Mouse (Mus musculus): ENCODE results near the gene Zfp128.
"Not testable (repeated sequence)": the region's sequence is repeated elsewhere in the genome, so short reads cannot be mapped to it uniquely, and the experiment has no call there.

The Zfp128 gene

DNA sequence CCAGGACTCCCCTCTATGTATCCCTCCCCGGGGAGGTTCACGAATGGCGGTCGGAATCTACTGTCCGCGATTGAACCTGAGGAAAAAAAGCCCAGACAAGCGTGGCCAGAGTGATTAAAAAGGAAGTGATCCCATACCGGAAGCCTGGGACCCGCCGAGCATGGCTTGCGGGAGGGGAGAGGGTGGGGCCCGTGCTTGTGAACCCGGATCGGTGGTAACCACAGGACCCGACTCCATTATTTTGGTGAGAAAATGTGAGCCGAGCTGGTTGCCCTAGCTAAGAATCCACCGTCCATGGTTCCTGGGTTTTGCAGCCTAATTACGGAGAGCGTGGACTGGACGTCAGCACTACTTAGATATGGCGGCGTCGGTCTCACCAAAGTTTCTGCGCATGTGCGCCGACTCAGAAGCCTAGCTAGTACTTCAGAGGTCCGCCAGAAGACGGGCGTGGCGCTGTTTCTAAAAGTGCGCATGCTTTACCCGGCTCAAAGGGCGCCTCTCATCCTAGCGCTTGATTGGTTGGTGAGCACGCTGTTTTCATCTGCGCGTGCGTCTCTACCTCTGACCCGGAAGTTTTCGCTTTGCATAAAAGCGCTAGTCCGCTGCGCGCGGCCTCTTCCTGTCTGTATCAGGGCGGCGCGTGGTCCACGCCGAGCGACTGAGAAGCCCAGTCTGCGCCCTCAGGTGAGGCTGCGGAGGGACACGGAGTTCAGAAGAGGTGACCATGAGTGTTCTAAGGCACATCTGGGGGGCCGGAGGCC, 40.9 kb downstream of the Zfp128 start, which contains the start of gene Rps5:
TSS of gene Rps5 (plus strand) at position 586 of the 761 bp plus-strand sequence.
- DNase-seq (ENCODE audit: low spot score): peak; percentile 100

DNA sequence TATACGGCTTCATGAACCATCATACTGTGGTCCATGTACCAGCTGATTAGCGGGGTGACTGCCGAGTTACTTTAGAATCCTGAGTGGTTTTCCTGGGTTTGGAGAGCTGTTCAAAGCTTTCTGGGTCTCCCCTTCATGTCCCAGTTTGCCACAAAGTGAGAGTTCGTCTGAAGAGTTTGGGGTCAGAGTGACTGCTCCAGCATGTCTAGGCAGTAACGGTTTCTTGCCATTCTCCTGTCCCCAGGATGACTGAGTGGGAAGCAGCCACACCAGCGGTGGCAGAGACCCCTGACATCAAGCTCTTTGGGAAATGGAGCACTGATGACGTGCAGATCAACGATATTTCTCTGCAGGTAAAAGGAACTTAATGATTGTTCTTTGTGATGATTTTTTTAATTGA, 41.8 kb downstream of the Zfp128 start:
- DNase-seq (ENCODE audit: low spot score): no peak

DNA sequence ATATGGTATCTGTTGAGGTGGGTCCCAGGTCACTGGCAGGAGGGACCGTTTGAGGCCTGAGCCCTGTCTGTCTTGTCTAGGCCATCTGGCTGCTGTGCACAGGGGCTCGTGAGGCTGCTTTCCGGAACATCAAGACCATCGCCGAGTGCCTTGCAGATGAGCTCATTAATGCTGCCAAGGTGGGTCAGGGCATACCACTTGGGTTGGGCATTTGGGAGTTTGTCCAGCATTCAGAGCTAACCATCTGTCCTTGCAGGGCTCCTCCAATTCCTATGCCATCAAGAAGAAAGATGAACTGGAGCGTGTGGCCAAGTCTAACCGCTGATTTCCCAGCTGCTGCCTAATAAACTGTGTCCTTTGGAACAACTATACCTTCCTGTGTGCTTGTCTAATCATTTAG, 45.3 kb downstream of the Zfp128 start:
- no peak for DNase-seq (ENCODE audit: low spot score)

DNA sequence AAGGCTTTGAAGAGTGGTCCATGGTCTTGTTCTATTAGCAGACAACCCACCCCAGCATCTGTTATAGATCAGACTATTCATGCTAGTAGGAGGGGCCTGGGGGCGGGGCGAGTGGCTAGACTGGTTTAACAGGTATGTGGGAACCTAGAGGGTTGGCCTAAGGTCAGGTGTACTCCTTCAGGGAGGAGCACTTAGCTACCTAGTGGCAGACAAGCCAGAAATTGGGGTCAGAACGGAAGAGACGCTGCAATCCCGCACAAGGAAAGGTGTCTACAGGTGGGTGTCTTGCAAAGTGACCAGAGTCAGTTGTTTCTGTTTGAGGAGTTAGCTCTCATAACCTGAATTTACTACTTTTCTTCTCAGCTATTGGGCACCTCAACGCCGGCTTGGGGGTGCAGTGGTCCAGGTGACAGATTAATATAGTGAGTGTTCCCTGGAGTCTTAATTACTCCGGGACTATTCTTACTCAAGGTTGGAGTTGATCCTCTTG, 46.3 kb downstream of the Zfp128 start, which contains the start of gene Rnf225:
TSS of gene Rnf225 (plus strand) at position 226 of the 490 bp plus-strand sequence.
- no peak for DNase-seq (ENCODE audit: low spot score)

DNA sequence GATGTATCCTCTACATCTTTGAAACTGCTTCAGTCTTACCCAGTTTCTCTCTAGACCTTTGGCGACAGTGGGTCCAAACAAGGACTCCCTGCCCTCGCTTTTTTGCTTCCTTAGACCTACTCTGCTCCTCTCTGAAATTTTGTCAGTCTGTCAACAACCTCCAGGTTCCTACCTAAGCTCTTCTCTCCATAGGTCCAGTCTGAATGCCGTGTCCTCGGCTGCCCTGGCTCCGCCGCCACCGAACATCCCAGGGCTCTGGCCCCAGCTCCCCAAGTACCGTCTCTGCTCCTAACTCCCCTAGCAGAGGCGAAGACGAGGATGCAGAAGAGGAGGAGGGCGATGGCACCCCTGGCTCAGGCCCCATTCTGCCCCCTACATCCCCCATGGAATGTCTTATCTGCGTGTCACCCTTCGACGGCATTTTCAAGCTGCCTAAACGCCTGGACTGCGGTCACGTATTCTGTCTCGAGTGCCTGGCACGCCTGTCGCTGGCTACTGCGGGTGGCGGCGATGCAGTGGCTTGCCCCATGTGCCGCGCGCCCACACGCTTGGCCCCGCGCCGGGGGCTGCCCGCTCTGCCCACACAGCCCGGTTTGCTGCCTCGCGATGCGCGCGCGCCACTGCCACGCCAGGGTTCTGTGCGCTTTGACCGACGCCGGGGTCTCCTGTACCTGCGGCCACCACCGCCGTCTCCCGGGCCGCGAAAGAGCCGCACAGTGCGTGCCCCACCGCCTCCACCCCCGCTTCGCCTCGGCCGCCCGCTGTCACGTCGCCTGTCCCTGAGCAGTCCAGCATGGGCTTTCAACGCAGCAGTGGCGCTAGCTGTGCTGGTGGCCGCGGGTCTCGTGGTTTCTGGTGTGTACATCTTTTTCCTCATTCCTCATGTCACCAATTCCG, 47.0 kb downstream of the Zfp128 start:
- no peak for DNase-seq (ENCODE audit: low spot score)

DNA sequence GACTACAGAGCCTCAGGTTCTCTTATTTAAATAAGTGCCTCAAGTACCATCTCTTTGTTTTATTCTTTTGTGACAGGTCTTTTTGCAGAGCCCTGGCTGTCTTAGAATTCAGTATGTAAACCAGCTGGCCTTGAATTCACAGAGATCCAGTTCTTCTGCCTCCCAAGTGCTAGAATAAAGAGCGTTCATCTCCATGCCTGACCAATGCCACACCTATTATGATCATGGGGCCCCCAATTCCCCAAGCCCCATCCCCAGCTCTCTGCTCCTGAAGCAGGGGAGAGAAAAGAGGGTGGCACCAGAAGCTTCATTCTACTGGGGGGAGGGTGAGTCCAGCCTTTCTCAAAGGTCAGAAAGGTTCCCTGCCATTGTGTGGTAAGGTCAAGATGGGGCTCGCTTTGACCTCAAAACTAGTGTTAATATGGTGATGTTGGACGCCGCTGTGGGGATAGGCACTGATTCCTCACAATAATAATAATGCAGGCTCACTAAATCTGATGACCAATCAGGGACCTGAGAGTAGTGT, 52.7 kb downstream of the Zfp128 start:
- no peak for DNase-seq (ENCODE audit: low spot score)

DNA sequence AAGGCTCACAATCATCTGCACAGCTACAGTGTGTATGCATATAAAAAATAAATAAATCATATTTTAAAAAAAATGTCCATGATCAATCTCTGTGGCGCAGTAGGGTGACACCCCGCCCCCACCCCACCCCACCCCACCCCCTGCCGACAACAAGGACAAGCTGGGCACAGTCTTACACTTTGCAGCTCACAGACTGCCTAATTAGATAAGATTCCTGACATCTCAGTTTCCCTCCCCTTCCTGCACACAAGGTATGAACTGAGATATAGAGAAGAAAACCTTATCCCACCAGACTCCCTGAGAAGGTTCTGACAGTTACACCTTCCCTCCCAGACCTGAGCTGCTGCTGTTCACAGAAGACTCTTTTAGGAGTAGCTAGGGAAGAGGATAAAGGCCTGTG, 53.8 kb downstream of the Zfp128 start:
- no peak for DNase-seq (ENCODE audit: low spot score)

DNA sequence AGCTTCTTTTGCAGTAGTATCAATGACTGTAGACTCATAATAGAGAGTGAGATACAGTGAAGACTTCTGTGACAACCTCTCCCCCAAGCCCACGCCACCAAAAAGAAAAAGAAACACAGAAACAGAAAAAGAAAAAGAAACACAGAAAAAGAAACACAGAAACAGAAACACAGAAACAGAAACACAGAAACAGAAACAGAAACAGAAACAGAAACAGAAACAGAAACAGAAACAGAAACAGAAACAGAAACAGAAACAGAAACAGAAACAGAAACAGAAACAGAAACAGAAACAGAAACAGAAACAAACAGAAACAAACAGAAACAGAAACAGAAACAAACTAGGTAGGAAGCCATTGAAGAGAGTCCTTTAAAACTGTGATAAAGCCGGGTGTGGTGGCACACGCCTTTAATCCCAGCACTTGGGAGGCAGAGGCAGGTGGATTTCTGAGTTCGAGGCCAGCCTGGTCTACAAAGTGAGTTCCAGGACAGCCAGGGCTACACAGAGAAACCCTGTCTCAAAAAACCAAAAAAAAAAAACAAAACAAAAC, 56.4 kb downstream of the Zfp128 start:
- not testable (repeated sequence) for DNase-seq (ENCODE audit: low spot score)

DNA sequence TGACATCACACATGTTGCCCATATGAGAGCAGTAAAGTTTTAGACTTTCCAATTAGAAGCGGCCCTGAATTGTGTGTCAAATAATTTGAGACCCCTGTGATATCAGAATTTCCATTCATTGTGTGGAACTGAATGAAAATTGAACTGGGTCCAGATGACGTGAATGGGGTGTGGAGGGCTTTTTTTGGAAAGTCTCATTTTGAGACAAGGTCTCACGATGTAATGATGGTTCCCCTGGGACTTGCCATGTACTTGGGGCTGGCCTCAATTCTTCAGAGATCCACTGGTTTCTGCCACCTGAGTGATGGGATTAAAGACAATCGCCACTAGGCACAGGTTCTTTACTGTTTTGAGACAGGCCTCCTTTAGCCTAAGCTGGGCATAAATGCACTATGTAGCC, 59.6 kb downstream of the Zfp128 start:
- DNase-seq (ENCODE audit: low spot score): no peak

All from layer of hippocampus, adult 11-12 months (tissue).